Mouse (Mus musculus) neural tube, embryonic 15.5 days (tissue): ENCODE results near the gene Msi2. TPM values are rescaled to one million over a fixed set of nuclear protein-coding genes. Genes with fewer than 3 reads are reported as not detected.
A peak's percentile ranks its signal among the peaks of the same experiment; 100 is the strongest.

ENCODE experiments used
- ATAC-seq: fragments of 200-750 bp; cut with Nextera tagmentation; 2 replicates; pipeline ENCODE4 v1.8.0; 2017; ENCODE audit warnings: mild to moderate bottlenecking, moderate TSS enrichment, moderate library complexity; ENCODE audit not compliant: low FRiP score
- H3K27ac ChIP-seq: fragments of 300-500 bp; sonication (generic); replicated peaks from 2 replicates; pipeline ENCODE4 v1.5.1; 2015; ENCODE audit warnings: mild to moderate bottlenecking, inconsistent platforms
- H3K27me3 ChIP-seq: fragments of 300-500 bp; sonication (generic); replicated peaks from 2 replicates; pipeline ENCODE4 v1.6.1; 2015; ENCODE audit warnings: inconsistent platforms
- H3K36me3 ChIP-seq: fragments of 300-500 bp; sonication (generic); 2 replicates; pipeline ENCODE4 v1.6.1; 2015; ENCODE audit warnings: inconsistent platforms
- H3K4me1 ChIP-seq: fragments of 300-500 bp; sonication (generic); 2 replicates; pipeline ENCODE4 v1.6.1; 2015; ENCODE audit warnings: inconsistent platforms
- H3K4me2 ChIP-seq: fragments of 300-500 bp; sonication (generic); 2 replicates; pipeline ENCODE4 v1.6.1; 2015; ENCODE audit warnings: inconsistent platforms, mild to moderate bottlenecking, moderate library complexity
- H3K4me3 ChIP-seq: fragments of 300-500 bp; sonication (generic); replicated peaks from 2 replicates; pipeline ENCODE4 v1.5.1; 2015; ENCODE audit warnings: mild to moderate bottlenecking, inconsistent platforms
- H3K9ac ChIP-seq: fragments of 300-500 bp; sonication (generic); replicated peaks from 2 replicates; pipeline ENCODE4 v1.6.1; 2015; ENCODE audit warnings: mild to moderate bottlenecking, inconsistent platforms
- H3K9me3 ChIP-seq: fragments of 300-500 bp; sonication (generic); replicated peaks from 2 replicates; pipeline ENCODE4 v1.6.1; 2016; ENCODE audit warnings: inconsistent platforms
- whole genome bisulfite sequencing: fragments of 180-500 bp; shearing (Covaris S2); methylation state at CpG from one replicate; pipeline ENCODE4 v1.1.7; 2015; ENCODE audit warnings: mixed read lengths; 5-methylcytosine and 5-hydroxymethylcytosine counted together
- polyA plus RNA-seq: library from polyadenylated mRNA; unstranded; fragments of >200 nt; fragmentation: Nextera tagmentation; extraction: Ambion mirVana; gene quantifications from 2 replicates; pipeline ENCODE4 v1.2.1, GENCODE M21; 2015

Msi2 gene
- polyA plus RNA-seq, 1 experiment from 2014 or later: 20.7 TPM

GRCm38 (mm10) chr11:88552385-88552784 is 165.9 kb downstream of the Msi2 start:
- 62% methylated on average over 6 of the region's 6 CpGs for WGBS
- H3K4me2 ChIP-seq: no peak overlapping the region
- H3K36me3 ChIP-seq: no peaks in the 10 kb centered on the region
- no peak for ATAC-seq
- H3K27me3 ChIP-seq: no peaks in the 10 kb centered on the region
- H3K4me3 ChIP-seq: no peak overlapping the region
- 0 out of 2 replicates have a peak overlapping the region, but pooled peaks have one; percentile 39 for H3K27ac ChIP-seq
- no peaks in the 10 kb centered on the region for H3K9me3 ChIP-seq
- H3K9ac ChIP-seq: no peak overlapping the region
- peaks cover 92% of the 10 kb centered on the region for H3K4me1 ChIP-seq

GRCm38 (mm10) chr11:88551034-88551433 is 167.3 kb downstream of the Msi2 start:
- 7% methylated on average over 3 of the region's 3 CpGs for WGBS
- peak; percentile 25; the same call in 1 of the 2 replicates for ATAC-seq
- H3K4me3 ChIP-seq: no peak overlapping the region

GRCm38 (mm10) chr11:88550083-88550907 is 168.0 kb downstream of the Msi2 start:
- 60% methylated on average over 6 of the region's 6 CpGs for WGBS
- H3K9me3 ChIP-seq: no peaks in the 10 kb centered on the region
- ATAC-seq: no peak
- no peaks in the 10 kb centered on the region for H3K36me3 ChIP-seq
- H3K27ac ChIP-seq: peak overlapping the region; percentile 63
- H3K4me1 ChIP-seq: peaks cover 82% of the 10 kb centered on the region
- H3K4me2 ChIP-seq: no peak overlapping the region
- H3K9ac ChIP-seq: peak overlapping the region; percentile 17; the same call in 1 of the 2 replicates
- H3K4me3 ChIP-seq: no peak overlapping the region
- no peaks in the 10 kb centered on the region for H3K27me3 ChIP-seq

More at GRCm38 (mm10) chr11:88551034-88551433, 167.3 kb downstream of the Msi2 start:
- peaks cover 90% of the 10 kb centered on the region for H3K4me1 ChIP-seq
- no peaks in the 10 kb centered on the region for H3K36me3 ChIP-seq
- H3K4me2 ChIP-seq: no peak overlapping the region
- H3K27me3 ChIP-seq: no peaks in the 10 kb centered on the region
- peak overlapping the region; percentile 63 for H3K27ac ChIP-seq
- H3K9ac ChIP-seq: 0 out of 2 replicates have a peak overlapping the region, but pooled peaks have one; percentile 17
- no peaks in the 10 kb centered on the region for H3K9me3 ChIP-seq

GRCm38 (mm10) chr11:88549529-88549900 is 168.8 kb downstream of the Msi2 start:
- no peak overlapping the region for H3K4me2 ChIP-seq
- no peak overlapping the region for H3K9ac ChIP-seq
- no peaks in the 10 kb centered on the region for H3K27me3 ChIP-seq
- H3K9me3 ChIP-seq: no peaks in the 10 kb centered on the region
- no peak for ATAC-seq
- 83% methylated on average over 13 of the region's 13 CpGs for WGBS
- peaks cover 75% of the 10 kb centered on the region for H3K4me1 ChIP-seq
- H3K36me3 ChIP-seq: no peaks in the 10 kb centered on the region
- no peak overlapping the region for H3K4me3 ChIP-seq
- H3K27ac ChIP-seq: no peak overlapping the region; the same call in 1 of the 2 replicates

- no peak overlapping the region; the same call in 1 of the 2 replicates for H3K27ac ChIP-seq
- H3K4me1 ChIP-seq: peaks cover 75% of the 10 kb centered on the region
- H3K4me2 ChIP-seq: no peak overlapping the region
- H3K36me3 ChIP-seq: no peaks in the 10 kb centered on the region
- no peaks in the 10 kb centered on the region for H3K9me3 ChIP-seq
- no peaks in the 10 kb centered on the region for H3K27me3 ChIP-seq
- no peak overlapping the region for H3K9ac ChIP-seq
- no peak overlapping the region for H3K4me3 ChIP-seq
- ATAC-seq: no peak
- WGBS: 69% methylated on average over 6 of the region's 6 CpGs
Observed at GRCm38 (mm10) chr11:88548832-88549528, 169.3 kb downstream of the Msi2 start.

GRCm38 (mm10) chr11:88548423-88548822 is 169.9 kb downstream of the Msi2 start:
- no peak overlapping the region for H3K4me2 ChIP-seq
- no peaks in the 10 kb centered on the region for H3K9me3 ChIP-seq
- H3K4me3 ChIP-seq: no peak overlapping the region
- H3K4me1 ChIP-seq: peaks cover 75% of the 10 kb centered on the region
- H3K9ac ChIP-seq: no peak overlapping the region
- WGBS: 60% methylated on average over 7 of the region's 7 CpGs
- no peaks in the 10 kb centered on the region for H3K36me3 ChIP-seq
- H3K27ac ChIP-seq: no peak overlapping the region
- ATAC-seq: no peak
- no peaks in the 10 kb centered on the region for H3K27me3 ChIP-seq

GRCm38 (mm10) chr11:88543771-88544170 is 174.5 kb downstream of the Msi2 start:
- no peak for ATAC-seq
- Histone ChIP-seq H3K27ac (0 out of 2 replicates have a peak overlapping the region, but pooled peaks have one; percentile 58), H3K4me2 (no peak overlapping the region), H3K27me3 (no peaks in the 10 kb centered on the region), H3K4me1 (peaks cover 69% of the 10 kb centered on the region), H3K9me3 (no peaks in the 10 kb centered on the region), H3K36me3 (no peaks in the 10 kb centered on the region), H3K9ac (no peak overlapping the region), H3K4me3 (no peak overlapping the region)
- WGBS: 90% methylated on average over 6 of the region's 6 CpGs

GRCm38 (mm10) chr11:88542817-88543216 is 175.5 kb downstream of the Msi2 start:
- peak overlapping the region; percentile 58 for H3K27ac ChIP-seq
- H3K4me1 ChIP-seq: peaks cover 66% of the 10 kb centered on the region
- WGBS: 41% methylated on average over 3 of the region's 3 CpGs
- H3K4me3 ChIP-seq: no peak overlapping the region
- H3K4me2 ChIP-seq: no peak overlapping the region
- H3K36me3 ChIP-seq: no peaks in the 10 kb centered on the region
- no peak overlapping the region for H3K9ac ChIP-seq
- no peaks in the 10 kb centered on the region for H3K27me3 ChIP-seq
- no peak for ATAC-seq
- no peaks in the 10 kb centered on the region for H3K9me3 ChIP-seq

GRCm38 (mm10) chr11:88541666-88542639 is 176.4 kb downstream of the Msi2 start:
- H3K36me3 ChIP-seq: no peaks in the 10 kb centered on the region
- ATAC-seq: no peak
- peaks cover 66% of the 10 kb centered on the region for H3K4me1 ChIP-seq

GRCm38 (mm10) chr11:88539637-88540478 is 178.5 kb downstream of the Msi2 start:
- H3K4me2 ChIP-seq: no peak overlapping the region
- ATAC-seq: no peak
- peaks cover 80% of the 10 kb centered on the region for H3K4me1 ChIP-seq
- WGBS: 29% methylated on average over 8 of the region's 8 CpGs
- no peaks in the 10 kb centered on the region for H3K36me3 ChIP-seq
- no peaks in the 10 kb centered on the region for H3K27me3 ChIP-seq
- no peak overlapping the region for H3K4me3 ChIP-seq
- H3K9ac ChIP-seq: no peak overlapping the region
- peak overlapping the region; percentile 67 for H3K27ac ChIP-seq
- H3K9me3 ChIP-seq: no peaks in the 10 kb centered on the region

More at GRCm38 (mm10) chr11:88541666-88542639, 176.4 kb downstream of the Msi2 start:
- 77% methylated on average over 15 of the region's 15 CpGs for WGBS
- peak overlapping the region; percentile 58 for H3K27ac ChIP-seq
- H3K9ac ChIP-seq: no peak overlapping the region
- H3K9me3 ChIP-seq: no peaks in the 10 kb centered on the region
- no peaks in the 10 kb centered on the region for H3K27me3 ChIP-seq
- H3K4me3 ChIP-seq: no peak overlapping the region
- no peak overlapping the region for H3K4me2 ChIP-seq
